Mouse (Mus musculus): ENCODE results near the gene Trafd1. TPM values are rescaled to one million over a fixed set of nuclear protein-coding genes. Genes with fewer than 3 reads are reported as not detected.
"Not testable (repeated sequence)": the region's sequence is repeated elsewhere in the genome, so short reads cannot be mapped to it uniquely, and the experiment has no call there.

Gene Trafd1
- polyA plus RNA-seq, 1 experiment from 2014 or later, result 103 TPM

DNA sequence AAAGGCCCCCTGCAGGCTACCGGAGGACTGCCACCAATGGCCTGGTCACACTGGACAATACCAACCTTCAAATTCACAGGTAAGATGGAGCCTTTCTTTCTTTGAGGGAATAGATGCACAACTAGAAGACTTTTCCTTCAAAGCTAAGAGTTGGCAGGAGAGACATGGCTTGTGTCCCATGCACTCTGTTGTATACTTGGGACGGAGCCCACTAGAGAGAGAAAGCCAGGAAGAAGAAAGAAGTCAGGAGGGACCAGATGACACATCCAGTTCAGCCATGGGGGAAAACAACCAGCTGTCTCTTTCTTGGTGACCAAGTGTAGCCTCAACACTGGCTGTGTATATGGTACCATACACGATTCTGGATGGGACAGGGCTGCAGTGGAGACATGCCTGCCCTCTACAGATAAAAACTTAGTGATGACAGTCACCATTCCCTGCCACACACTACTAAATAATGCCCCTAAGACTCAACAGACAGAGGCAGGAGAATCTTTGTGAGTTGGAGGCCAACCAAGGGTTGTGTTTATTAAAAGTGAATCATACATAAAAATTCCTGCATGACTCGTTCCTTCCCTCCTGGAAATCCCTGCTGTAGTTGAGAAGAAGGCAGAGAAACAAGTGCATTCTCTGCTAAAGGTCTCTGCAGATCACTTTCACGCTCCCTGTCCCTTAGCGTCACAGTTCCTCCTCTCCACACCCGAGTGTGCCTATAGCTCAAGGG lies 45.8 kb downstream of the Trafd1 start:
- Histone ChIP-seq H3K27me3 (no peaks in the 10 kb centered on the region), H3K36me3 (replicated peaks) (peaks cover 96% of the 10 kb centered on the region), H3K4me1 (no peaks in the 10 kb centered on the region), H3K9ac (no peak overlapping the region), H3K4me2 (no peak overlapping the region), H3K4me3 (replicated peaks) (no peak overlapping the region), H3K27ac (no peak overlapping the region), H3K9me3 (no peaks in the 10 kb centered on the region)
- no peak for ATAC-seq (ENCODE audit: low FRiP score)
- 90% methylated on average over 7 of the region's 7 CpGs for WGBS

DNA sequence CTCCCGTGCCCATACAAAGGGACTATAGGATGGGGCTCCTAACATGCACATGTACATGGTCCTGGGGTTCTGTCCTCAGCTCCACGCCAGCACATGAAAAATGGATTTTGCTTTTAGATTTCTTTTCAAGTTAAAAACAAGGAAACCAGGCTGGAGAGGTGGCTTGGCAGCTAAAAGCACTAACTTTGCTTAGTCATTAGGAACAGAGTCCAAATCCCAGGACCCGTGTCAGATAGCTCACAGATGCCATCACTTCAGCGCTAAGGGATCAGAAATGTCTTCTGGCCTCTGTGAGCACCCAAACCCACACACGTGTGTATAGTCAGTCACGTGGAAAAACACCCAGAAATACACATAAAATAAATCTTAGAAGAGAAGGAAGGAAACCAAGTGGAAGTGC lies 48.7 kb downstream of the Trafd1 start:
- Histone ChIP-seq H3K4me3 (replicated peaks) (no peak overlapping the region), H3K36me3 (replicated peaks) (peaks cover 95% of the 10 kb centered on the region), H3K4me1 (no peaks in the 10 kb centered on the region), H3K9ac (no peak overlapping the region), H3K4me2 (no peak overlapping the region), H3K27me3 (no peaks in the 10 kb centered on the region), H3K27ac (no peak overlapping the region), H3K9me3 (no peaks in the 10 kb centered on the region)
- WGBS, result 90% methylated on average over 6 of the region's 6 CpGs
- ATAC-seq (ENCODE audit: low FRiP score), result no peak

DNA sequence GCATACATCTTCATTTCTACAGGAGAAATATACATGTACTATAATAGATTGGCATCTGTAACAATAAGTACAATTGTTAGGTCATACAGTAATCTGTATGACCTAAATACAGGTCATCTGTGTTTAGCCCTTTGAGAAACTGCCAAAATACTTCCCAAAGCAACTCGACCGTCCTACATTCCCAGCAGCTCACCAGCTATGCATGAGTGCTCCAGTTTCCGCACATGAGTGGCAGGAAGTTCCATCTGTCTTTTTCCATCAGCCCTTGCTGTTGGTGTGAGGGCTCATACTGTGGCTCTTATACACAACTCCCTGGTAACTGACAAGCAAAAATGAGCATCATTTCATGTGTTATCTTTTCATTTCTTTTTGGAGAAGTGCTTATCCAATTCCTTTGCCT lies 49.4 kb downstream of the Trafd1 start:
- WGBS, result 84% methylated on average over 3 of the region's 3 CpGs
- Histone ChIP-seq H3K4me3 (replicated peaks) (no peak overlapping the region), H3K27me3 (no peaks in the 10 kb centered on the region), H3K4me1 (no peaks in the 10 kb centered on the region), H3K27ac (no peak overlapping the region), H3K9ac (no peak overlapping the region), H3K4me2 (no peak overlapping the region), H3K9me3 (no peaks in the 10 kb centered on the region), H3K36me3 (replicated peaks) (peaks cover 95% of the 10 kb centered on the region)
- ATAC-seq (ENCODE audit: low FRiP score), result no peak

DNA sequence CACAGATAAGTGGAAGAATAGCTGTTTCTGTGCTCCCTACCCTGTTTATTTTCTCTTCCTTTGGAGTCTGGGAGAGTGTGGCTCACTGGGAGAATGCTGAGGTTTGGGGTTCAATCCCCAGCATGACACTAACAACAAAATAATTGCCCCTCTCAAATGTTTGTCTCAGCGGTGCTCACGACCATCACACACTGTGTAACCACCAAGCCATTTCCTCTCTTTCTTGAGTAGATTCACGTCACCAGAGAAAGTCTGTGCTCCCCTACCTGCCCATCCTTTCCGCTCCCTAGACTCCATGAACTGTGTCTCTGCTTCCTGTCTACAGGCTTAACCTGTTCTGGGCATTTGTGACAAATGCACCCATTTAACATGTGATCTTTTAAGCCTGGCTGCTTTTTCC lies 50.0 kb downstream of the Trafd1 start:
- no peak overlapping the region for H3K4me3 ChIP-seq (replicated peaks)
- no peaks in the 10 kb centered on the region for H3K9me3 ChIP-seq
- no peak overlapping the region for H3K4me2 ChIP-seq
- no peak overlapping the region for H3K9ac ChIP-seq
- H3K27me3 ChIP-seq, result no peaks in the 10 kb centered on the region
- H3K4me1 ChIP-seq, result no peaks in the 10 kb centered on the region
- 91% methylated on average over 4 of the region's 4 CpGs for WGBS
- H3K27ac ChIP-seq, result no peak overlapping the region
- H3K36me3 ChIP-seq (replicated peaks), result peaks cover 95% of the 10 kb centered on the region
- no peak for ATAC-seq (ENCODE audit: low FRiP score)

DNA sequence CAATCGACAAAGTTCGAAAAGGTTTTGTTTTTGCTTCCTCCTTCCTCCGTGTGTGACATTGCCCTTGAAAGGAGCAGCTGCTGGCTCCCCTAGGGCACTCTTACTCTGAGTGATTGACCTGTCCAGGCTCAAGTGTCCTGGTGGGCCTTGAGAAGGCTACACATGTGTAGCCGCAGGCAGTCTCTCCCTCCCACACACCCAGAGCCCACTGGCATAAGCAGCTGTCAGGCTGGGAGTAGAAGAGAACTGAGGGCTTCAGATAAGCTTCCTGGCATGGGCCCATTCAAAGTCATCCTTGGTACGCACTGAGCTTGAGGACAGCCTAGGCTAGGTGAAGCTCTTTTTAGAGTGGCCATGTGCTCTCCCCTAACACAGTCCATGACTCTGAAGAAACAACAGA lies 51.0 kb downstream of the Trafd1 start:
- no peaks in the 10 kb centered on the region for H3K9me3 ChIP-seq
- no peak overlapping the region for H3K9ac ChIP-seq
- H3K27ac ChIP-seq, result no peak overlapping the region
- no peak overlapping the region for H3K4me3 ChIP-seq (replicated peaks)
- H3K27me3 ChIP-seq, result no peaks in the 10 kb centered on the region
- no peak overlapping the region for H3K4me2 ChIP-seq
- ATAC-seq (ENCODE audit: low FRiP score), result no peak
- H3K4me1 ChIP-seq, result no peaks in the 10 kb centered on the region
- peaks cover 91% of the 10 kb centered on the region for H3K36me3 ChIP-seq (replicated peaks)
- WGBS, result 93% methylated on average over 5 of the region's 5 CpGs

DNA sequence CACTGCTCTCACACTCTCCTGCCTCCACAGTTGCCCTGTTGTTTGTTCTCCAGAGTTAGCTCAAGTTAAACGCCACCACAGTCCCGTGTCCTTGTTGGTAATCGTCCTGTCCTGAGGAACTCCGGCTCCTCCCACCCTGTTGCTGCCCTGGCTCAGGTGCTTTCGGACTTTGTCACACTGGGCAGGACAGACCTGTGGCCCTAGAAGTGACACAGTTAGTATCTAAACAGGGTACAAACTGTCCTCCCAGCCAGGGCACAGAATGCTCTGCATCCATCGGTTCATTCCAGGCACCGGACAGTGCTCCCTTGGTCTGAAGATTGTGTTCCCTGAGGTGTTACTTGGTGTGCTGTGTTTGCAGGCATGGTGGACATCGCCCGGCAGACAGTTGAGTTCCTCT lies 51.5 kb downstream of the Trafd1 start:
- no peaks in the 10 kb centered on the region for H3K4me1 ChIP-seq
- no peak overlapping the region for H3K4me2 ChIP-seq
- peaks cover 91% of the 10 kb centered on the region for H3K36me3 ChIP-seq (replicated peaks)
- H3K27me3 ChIP-seq, result no peaks in the 10 kb centered on the region
- H3K27ac ChIP-seq, result no peak overlapping the region
- no peak overlapping the region for H3K4me3 ChIP-seq (replicated peaks)
- ATAC-seq (ENCODE audit: low FRiP score), result no peak
- H3K9ac ChIP-seq, result no peak overlapping the region
- 94% methylated on average over 9 of the region's 9 CpGs for WGBS
- no peaks in the 10 kb centered on the region for H3K9me3 ChIP-seq

DNA sequence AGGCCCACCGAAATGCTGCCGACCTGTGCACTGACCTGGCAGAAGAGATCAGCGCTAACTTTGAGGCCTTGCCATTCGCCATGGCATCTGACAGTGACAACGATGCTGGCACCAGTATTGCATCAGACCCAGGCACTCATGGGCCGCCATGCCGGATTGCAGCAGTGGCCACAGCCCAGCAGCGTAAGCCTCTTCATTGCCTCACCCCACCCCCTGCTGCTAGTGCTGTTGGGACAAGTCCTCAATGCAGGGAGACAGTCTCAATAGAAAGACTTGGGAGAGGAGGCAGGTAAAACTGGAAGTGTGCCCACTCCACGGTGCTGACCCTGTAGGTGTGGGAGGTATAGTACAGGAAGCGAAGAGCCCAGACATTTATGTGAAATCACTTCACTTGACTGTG lies 53.7 kb downstream of the Trafd1 start:
- Histone ChIP-seq H3K27ac (no peak overlapping the region), H3K9me3 (no peaks in the 10 kb centered on the region), H3K9ac (no peak overlapping the region), H3K4me1 (no peaks in the 10 kb centered on the region), H3K36me3 (replicated peaks) (peaks cover 87% of the 10 kb centered on the region), H3K4me2 (no peak overlapping the region), H3K4me3 (replicated peaks) (no peak overlapping the region), H3K27me3 (no peaks in the 10 kb centered on the region)
- WGBS, result 94% methylated on average over 10 of the region's 10 CpGs
- no peak for ATAC-seq (ENCODE audit: low FRiP score)

DNA sequence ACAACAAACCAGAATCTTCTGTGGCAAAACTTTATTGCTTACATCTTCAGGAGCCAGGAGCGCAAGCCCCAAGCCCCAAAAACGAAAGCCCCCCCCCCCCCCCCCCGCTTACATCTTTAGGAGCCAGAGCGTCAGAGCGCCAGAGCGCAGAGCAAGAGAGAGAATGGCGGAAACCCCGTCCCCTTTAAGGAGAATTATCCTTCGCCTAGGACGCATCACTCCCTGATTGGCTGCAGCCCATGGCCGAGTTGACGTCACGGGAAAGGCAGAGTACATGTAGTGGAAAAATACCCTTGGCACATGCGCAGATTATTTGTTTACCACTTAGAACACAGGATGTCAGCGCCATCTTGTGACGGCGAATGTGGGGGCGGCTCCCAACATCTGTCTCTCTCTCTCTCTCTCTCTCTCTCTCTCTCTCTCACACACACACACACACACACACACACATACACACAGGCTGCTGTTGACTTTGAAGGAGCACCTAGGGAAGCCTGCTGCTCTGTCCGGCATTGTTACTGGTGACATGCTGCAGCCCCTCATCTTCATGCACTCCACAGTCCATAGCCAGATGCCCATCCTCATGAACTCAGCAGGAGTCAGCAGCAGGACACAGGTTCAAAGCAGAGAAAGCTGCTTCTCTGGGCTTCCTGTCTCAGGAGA lies 55.1 kb downstream of the Trafd1 start:
- Histone ChIP-seq H3K4me2 (peak overlapping the region; percentile 10; the same call in 1 of the 2 replicates), H3K4me3 (replicated peaks) (peak overlapping the region; percentile 9; the same call in 1 of the 2 replicates), H3K27ac (0 out of 2 replicates have a peak overlapping the region, but pooled peaks have one; percentile 32), H3K36me3 (replicated peaks) (peaks cover 88% of the 10 kb centered on the region)
- H3K9me3 ChIP-seq, H3K4me1 ChIP-seq, H3K9ac ChIP-seq, H3K27me3 ChIP-seq: not testable (repeated sequence)
- WGBS, result 69% methylated on average over 16 of the region's 19 CpGs
- 0 out of 2 replicates have a peak, but pooled peaks have one; percentile 36 for ATAC-seq (ENCODE audit: low FRiP score)

DNA sequence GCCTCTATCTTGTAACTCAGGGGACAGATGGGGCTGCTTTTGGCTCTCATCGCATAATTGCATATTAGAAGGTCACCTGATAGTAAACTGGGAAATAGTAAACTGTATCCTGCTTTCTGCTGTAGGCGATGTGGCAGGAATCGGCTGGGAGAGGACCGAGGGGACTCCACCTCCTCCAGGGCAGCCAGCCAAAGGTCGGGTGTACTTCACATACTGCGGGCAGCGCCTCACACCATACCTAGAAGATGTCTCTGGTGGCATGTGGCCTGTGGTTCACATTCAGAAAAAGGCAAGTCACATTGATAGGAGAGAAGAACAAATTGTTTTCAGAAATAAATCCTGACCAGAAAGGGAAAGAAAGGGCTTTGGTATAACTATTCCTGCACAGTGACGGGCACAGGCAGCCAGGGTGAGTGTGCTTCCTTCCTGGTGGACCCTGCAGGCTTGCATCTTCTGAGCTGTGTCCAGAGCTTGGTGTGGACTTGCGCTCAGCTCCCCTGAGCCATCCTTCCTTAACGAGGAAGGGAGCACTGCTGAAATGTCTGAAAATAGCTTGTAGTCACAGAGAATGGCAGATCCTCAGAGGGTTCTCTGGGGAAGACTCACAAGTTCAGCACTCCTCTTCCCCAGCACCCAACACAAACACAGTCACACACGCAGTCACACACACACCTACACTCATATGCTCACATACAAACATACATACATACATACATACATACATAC lies 55.9 kb downstream of the Trafd1 start:
- WGBS, result 87% methylated on average over 11 of the region's 11 CpGs
- H3K9me3 ChIP-seq, result no peaks in the 10 kb centered on the region
- peaks cover 87% of the 10 kb centered on the region for H3K36me3 ChIP-seq (replicated peaks)
- peak overlapping the region; percentile 9; the same call in 1 of the 2 replicates for H3K4me3 ChIP-seq (replicated peaks)
- no peaks in the 10 kb centered on the region for H3K27me3 ChIP-seq
- H3K27ac ChIP-seq, result no peak overlapping the region
- H3K4me1 ChIP-seq, result no peaks in the 10 kb centered on the region
- peak overlapping the region; percentile 27; the same call in 1 of the 2 replicates for H3K4me2 ChIP-seq
- ATAC-seq (ENCODE audit: low FRiP score), result no peak
- H3K9ac ChIP-seq, result no peak overlapping the region

DNA sequence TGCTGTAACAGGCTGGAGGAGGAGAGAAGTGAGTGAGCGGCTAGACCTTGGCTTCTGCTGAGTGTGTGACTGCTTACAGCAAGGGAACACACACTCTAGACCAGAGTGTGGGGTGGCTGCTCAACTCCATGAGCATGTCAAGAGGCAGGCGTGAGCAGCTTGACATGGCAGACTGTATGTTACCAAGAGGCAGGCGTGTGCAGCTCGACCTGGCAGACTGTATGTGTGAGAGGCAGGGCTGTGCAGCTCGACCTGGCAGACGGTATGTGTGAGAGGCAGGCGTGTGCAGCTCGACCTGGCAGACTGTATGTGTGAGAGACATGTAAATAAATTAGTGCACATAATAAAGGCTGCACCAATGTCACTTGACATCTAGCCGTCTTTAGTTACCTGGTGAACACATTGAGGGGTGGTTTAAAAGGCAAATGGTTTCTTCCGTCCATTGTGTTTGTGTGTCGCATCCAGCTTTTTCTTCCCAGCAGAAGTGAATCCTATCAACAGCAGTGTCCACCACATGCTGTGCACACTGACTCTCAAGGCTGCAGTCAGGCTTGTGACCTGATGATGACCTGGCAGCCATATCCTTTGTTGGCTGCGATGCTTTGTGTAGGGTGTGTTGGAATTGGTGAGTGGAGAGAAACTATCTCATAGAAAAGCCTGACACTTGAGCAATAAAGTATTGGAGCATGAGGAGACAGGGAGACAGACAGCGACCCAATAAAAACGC lies 59.2 kb downstream of the Trafd1 start:
- Histone ChIP-seq H3K9ac (no peak overlapping the region), H3K9me3 (no peaks in the 10 kb centered on the region), H3K4me2 (no peak overlapping the region), H3K27me3 (no peaks in the 10 kb centered on the region), H3K4me3 (replicated peaks) (no peak overlapping the region), H3K36me3 (replicated peaks) (peaks cover 88% of the 10 kb centered on the region), H3K27ac (no peak overlapping the region), H3K4me1 (no peaks in the 10 kb centered on the region)
- WGBS, result 88% methylated on average over 14 of the region's 14 CpGs
- ATAC-seq (ENCODE audit: low FRiP score), result no peak

Measured in forebrain, embryonic 12.5 days (tissue).